Mouse (Mus musculus) layer of hippocampus, postnatal 36 days (tissue): ENCODE data around the gene Relb. TPM values are rescaled to one million over a fixed set of nuclear protein-coding genes. Genes with fewer than 3 reads are reported as not detected.

ENCODE experiments used
- total RNA-seq, 2 experiments: library from RNA; stranded (reverse); gene quantifications; 2 replicates each; pipeline ENCODE4 v1.2.3; 2021

Relb gene
- total RNA-seq, 2 experiments from 2014 or later: 7.3 to 10.2 TPM

Other genes starting within 250 kb of the Relb start
- 10 to 100 TPM; 36.2 to 37.1 TPM for gene Ercc2, start 247.4 kb downstream of the Relb start, total RNA-seq
- 1 to 10 TPM; 3.1 to 3.4 TPM for gene Klc3, start 225.3 kb downstream of the Relb start, total RNA-seq
- under 1 TPM in 1 of 2 experiments, not detected in 1; 0.27 TPM for gene Ckm, start 224.7 kb downstream of the Relb start, total RNA-seq
- 100 to 1,000 TPM in 1 of 2 experiments, 10 to 100 TPM in 1; 90.6 to 102 TPM for gene Mark4, start 170.6 kb downstream of the Relb start, total RNA-seq
- under 1 TPM; 0.18 to 0.20 TPM for gene Exoc3l2, start 166.1 kb downstream of the Relb start, total RNA-seq
- gene Bloc1s3, start 121.1 kb downstream of the Relb start, total RNA-seq: 1 to 10 TPM; 6.8 to 6.9 TPM
- 10 to 100 TPM; 19.8 to 21.5 TPM for gene Trappc6a, start 121.0 kb downstream of the Relb start, total RNA-seq
- under 1 TPM; 0.37 to 0.48 TPM for gene Nkpd1, start 111.6 kb downstream of the Relb start, total RNA-seq
- gene Ppp1r37, start 66.4 kb downstream of the Relb start, total RNA-seq: 100 to 1,000 TPM; 113 to 120 TPM
- under 1 TPM; 0.33 to 0.75 TPM for gene Zfp296, start 52.2 kb downstream of the Relb start, total RNA-seq
- gene Gemin7, start 51.8 kb downstream of the Relb start, total RNA-seq: 10 to 100 TPM; 44.2 to 46.1 TPM
- 100 to 1,000 TPM in 1 of 2 experiments, 10 to 100 TPM in 1; 90.1 to 103 TPM for gene Clasrp, start 25.0 kb downstream of the Relb start, total RNA-seq
- 100 to 1,000 TPM; 131 to 144 TPM for gene Clptm1, start 35.6 kb upstream of the Relb start, total RNA-seq
- not detected for gene Apoc2, start 48.5 kb upstream of the Relb start, total RNA-seq
- gene Gm44805, start 52.0 kb upstream of the Relb start, total RNA-seq: not detected
- not detected for gene Apoc4, start 52.0 kb upstream of the Relb start, total RNA-seq
- gene Apoc1, start 63.2 kb upstream of the Relb start, total RNA-seq: 1 to 10 TPM; 4.6 to 5.7 TPM
- 1,000 to 10,000 TPM; 2,147 to 2,303 TPM for gene Apoe, start 69.8 kb upstream of the Relb start, total RNA-seq
- 100 to 1,000 TPM; 110 to 115 TPM for gene Tomm40, start 86.0 kb upstream of the Relb start, total RNA-seq
- 1 to 10 TPM; 5.2 to 5.8 TPM for gene Nectin2, start 121.0 kb upstream of the Relb start, total RNA-seq
- 1 to 10 TPM; 9.5 to 9.8 TPM for gene Bcam, start 141.6 kb upstream of the Relb start, total RNA-seq
- gene Cblc, start 167.4 kb upstream of the Relb start, total RNA-seq: not detected
- 1 to 10 TPM in 1 of 2 experiments, under 1 TPM in 1; 0.32 to 1.4 TPM for gene Bcl3, start 193.3 kb upstream of the Relb start, total RNA-seq
- 1 to 10 TPM; 1.2 to 1.9 TPM for gene Gm19345, start 222.6 kb upstream of the Relb start, total RNA-seq
- gene Ceacam16, start 231.9 kb upstream of the Relb start, total RNA-seq: not detected